Mouse (Mus musculus) megakaryocyte-erythroid progenitor cell, adult 5 weeks (primary cell): ENCODE measurements around the gene Supt7l. TPM values are rescaled to one million over a fixed set of nuclear protein-coding genes. Genes with fewer than 3 reads are reported as not detected.

Source experiments
- polyA plus RNA-seq: library from polyadenylated mRNA; stranded (reverse); fragments of >175 nt; gene quantifications from 2 replicates; pipeline ENCODE4 v1.2.3, GENCODE M21; 2012

The Supt7l gene
- polyA plus RNA-seq, result 8.7 and 8.8 TPM in 2 replicates

GRCm38 (mm10) chr5:31527707-31528106 is at the start of gene Supt7l:
TSS of gene Supt7l (minus strand) at chr5:31527807.

GRCm38 (mm10) chr5:31526354-31527116 is 1.1 kb downstream of the Supt7l start, which contains the start of gene Slc4a1ap:
TSS of gene Slc4a1ap (plus strand) at chr5:31526995.

GRCm38 (mm10) chr5:31494513-31495297 is 32.9 kb downstream of the Supt7l start, which contains the start of gene Gpn1:
TSS of gene Gpn1 (plus strand) at chr5:31494741.

GRCm38 (mm10) chr5:31485440-31485839 is 42.2 kb downstream of the Supt7l start, which contains the start of gene 4930548H24Rik:
TSS of gene 4930548H24Rik (plus strand) at chr5:31485740.

Other genes starting within 250 kb of the Supt7l start
- 26.2 and 30.1 TPM in 2 replicates for gene Ift172, start 236.7 kb downstream of the Supt7l start, polyA plus RNA-seq
- gene Fndc4, start 231.7 kb downstream of the Supt7l start, polyA plus RNA-seq, result 0.26 and 0.30 TPM in 2 replicates
- 0.02 TPM in 1 of 2 replicates, not detected in the other for gene Gckr, start 230.4 kb downstream of the Supt7l start, polyA plus RNA-seq
- gene Zfp512, start 75.4 kb downstream of the Supt7l start, polyA plus RNA-seq, result 5.2 and 7.6 TPM in 2 replicates
- gene 4930548H24Rik, start 42.1 kb downstream of the Supt7l start, polyA plus RNA-seq, result not detected in 2 replicates
- gene Gpn1, start 33.1 kb downstream of the Supt7l start, polyA plus RNA-seq, result 25.6 and 28.8 TPM in 2 replicates
- 13.3 and 14.2 TPM in 2 replicates for gene Slc4a1ap, start 812 bp downstream of the Supt7l start, polyA plus RNA-seq
- gene Mrpl33, start 69.1 kb upstream of the Supt7l start, polyA plus RNA-seq, result 6.9 and 12.8 TPM in 2 replicates
- gene Rbks, start 169.8 kb upstream of the Supt7l start, polyA plus RNA-seq, result 11.0 and 14.9 TPM in 2 replicates
- gene Babam2, start 169.9 kb upstream of the Supt7l start, polyA plus RNA-seq, result 48.2 and 52.8 TPM in 2 replicates